Mouse (Mus musculus) testis, adult 2 months (tissue): ENCODE measurements around the gene Cadps. TPM values are rescaled to one million over a fixed set of nuclear protein-coding genes. Genes with fewer than 3 reads are reported as not detected.

Experiments
- H3K27ac ChIP-seq: fragments of 200-500 bp; 2 replicates; pipeline ENCODE4 v1.5.1; 2012; ENCODE audit warnings: low read depth, low read length; ENCODE audit not compliant: control insufficient read depth, insufficient read depth
- H3K27me3 ChIP-seq: fragments of 200-500 bp; 2 replicates; pipeline ENCODE4 v1.6.1; 2012; ENCODE audit warnings: mild to moderate bottlenecking, low read length, moderate library complexity; ENCODE audit not compliant: control insufficient read depth, insufficient read depth
- H3K36me3 ChIP-seq: fragments of 200-500 bp; 2 replicates; pipeline ENCODE4 v1.6.1; 2012; ENCODE audit warnings: mild to moderate bottlenecking, low read length; ENCODE audit not compliant: control insufficient read depth, insufficient read depth
- H3K4me1 ChIP-seq: fragments of 200-500 bp; 2 replicates; pipeline ENCODE4 v1.6.1; 2012; ENCODE audit warnings: low read length; ENCODE audit not compliant: control insufficient read depth, insufficient read depth
- H3K4me3 ChIP-seq: fragments of 200-500 bp; 2 replicates; pipeline ENCODE4 v1.5.1; 2012; ENCODE audit warnings: low read depth, mild to moderate bottlenecking, low read length, moderate library complexity, mixed read lengths; ENCODE audit not compliant: control insufficient read depth
- CTCF ChIP-seq: fragments of 200-500 bp; IDR thresholded peaks from 2 replicates; pipeline ENCODE4 v1.5.1; 2012; ENCODE audit warnings: low read depth, mild to moderate bottlenecking, inconsistent platforms, low read length, moderate library complexity; ENCODE audit not compliant: control insufficient read depth, insufficient read depth, insufficient replicate concordance
- POLR2A ChIP-seq: fragments of 200-500 bp; IDR thresholded peaks from 2 replicates; pipeline ENCODE4 v1.6.1; 2012; ENCODE audit warnings: low read depth, mild to moderate bottlenecking, inconsistent platforms, low read length, moderate library complexity; ENCODE audit not compliant: control insufficient read depth
- polyA plus RNA-seq: library from polyadenylated mRNA; depleted of rRNA; stranded (reverse); fragments of >200 nt; gene quantifications from 2 replicates; pipeline ENCODE4 v1.2.3, GENCODE M21; 2012

Gene Cadps
- polyA plus RNA-seq, 1 experiment = 1.5 TPM

GRCm38 (mm10) chr14:12333622-12334021 lies 489.3 kb downstream of the Cadps start:
- no peaks in the 10 kb centered on the region for H3K27me3 ChIP-seq
- TF ChIP-seq POLR2A (no peak), CTCF (no peak)
- peaks cover 2% of the 10 kb centered on the region; the same call in 1 of the 2 replicates for H3K4me1 ChIP-seq
- no peak overlapping the region for H3K27ac ChIP-seq
- H3K4me3 ChIP-seq = no peak overlapping the region
- no peaks in the 10 kb centered on the region for H3K36me3 ChIP-seq
